Mouse (Mus musculus): Measurements from ENCODE around the gene Dda1.

DNA sequence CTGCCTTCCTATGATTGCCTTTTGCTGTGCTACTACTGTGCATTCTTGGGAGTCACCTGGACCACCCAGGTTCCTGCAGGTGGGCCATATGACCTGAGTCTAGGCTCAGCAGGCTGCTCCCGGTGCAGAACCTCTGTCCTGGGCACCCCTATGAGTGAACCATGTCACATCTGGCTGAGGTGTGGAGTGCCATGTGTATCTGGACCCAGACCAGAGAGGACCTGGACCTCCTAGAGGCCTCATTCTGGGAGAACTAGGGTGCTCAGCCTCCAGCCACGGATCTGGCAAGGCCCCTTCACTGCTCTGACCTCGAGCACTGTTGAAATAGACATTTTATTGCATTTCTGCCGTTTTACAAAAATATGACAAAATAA, 6.7 kb downstream of the Dda1 start:
- no peak for TF ChIP-seq CTCF (IDR thresholded peaks at IDR 0.05; ENCODE audit: low read depth)
- TF ChIP-seq EP300 (IDR thresholded peaks at IDR 0.05; ENCODE audit: low read depth): no peak

All from liver, embryonic 14.5 days (tissue).